Mouse (Mus musculus): ENCODE data around the gene Polr3b.

The Polr3b gene

GRCm38 (mm10) chr10:84610783-84611182 is 11.3 kb upstream of the Polr3b start:
- no peak for DNase-seq (ENCODE audit: low read depth, low spot score)

DNA sequence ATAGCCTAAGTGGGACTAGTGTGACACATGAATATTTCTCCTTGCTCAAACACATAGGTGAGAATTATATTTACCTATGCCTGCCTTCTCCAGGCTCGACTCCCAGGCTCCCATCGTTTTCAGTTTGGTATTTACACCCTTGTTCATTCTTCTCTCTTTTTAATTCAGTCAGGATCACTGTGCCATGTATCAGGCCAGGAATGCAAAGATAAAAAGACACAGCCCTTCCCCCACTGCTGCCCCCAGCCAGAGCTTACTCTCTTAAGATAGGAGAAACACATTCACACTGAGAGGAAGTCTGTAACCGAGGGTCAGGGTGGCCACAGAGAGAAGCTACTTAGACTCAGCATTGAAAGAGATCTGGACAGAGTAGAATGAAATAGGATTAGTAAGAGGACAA is 10.4 kb upstream of the Polr3b start:
- DNase-seq (ENCODE audit: low read depth, low spot score): no peak

GRCm38 (mm10) chr10:84612281-84612680 is 9.8 kb upstream of the Polr3b start:
- no peak for DNase-seq (ENCODE audit: low read depth, low spot score)

DNA sequence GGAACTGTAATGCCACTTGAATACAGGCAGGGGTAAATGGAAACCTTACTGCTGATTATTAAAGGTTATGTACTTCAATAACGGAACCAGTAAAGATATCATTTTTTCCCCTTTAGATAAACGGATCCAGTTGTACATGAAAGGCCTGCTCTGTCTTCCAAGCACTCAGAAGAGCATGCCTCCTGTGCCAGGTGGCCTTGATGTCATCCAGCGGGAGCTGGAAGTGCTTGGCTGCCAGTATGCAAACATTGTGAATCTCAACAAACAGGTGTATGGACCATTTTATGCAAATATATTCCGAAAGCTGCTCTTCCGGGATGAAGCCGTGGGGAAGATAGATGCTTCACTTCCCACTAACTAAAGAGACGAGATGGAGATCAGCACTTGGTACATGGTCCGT is 8.7 kb upstream of the Polr3b start:
- no peak for DNase-seq (ENCODE audit: low read depth, low spot score)

GRCm38 (mm10) chr10:84615076-84615475 is 7.0 kb upstream of the Polr3b start:
- DNase-seq (ENCODE audit: low read depth, low spot score): no peak

- DNase-seq (ENCODE audit: low read depth, low spot score): peak; percentile 27
These were observed 9.1 kb downstream of the Polr3b start for GRCm38 (mm10) chr10:84631182-84631581.

DNA sequence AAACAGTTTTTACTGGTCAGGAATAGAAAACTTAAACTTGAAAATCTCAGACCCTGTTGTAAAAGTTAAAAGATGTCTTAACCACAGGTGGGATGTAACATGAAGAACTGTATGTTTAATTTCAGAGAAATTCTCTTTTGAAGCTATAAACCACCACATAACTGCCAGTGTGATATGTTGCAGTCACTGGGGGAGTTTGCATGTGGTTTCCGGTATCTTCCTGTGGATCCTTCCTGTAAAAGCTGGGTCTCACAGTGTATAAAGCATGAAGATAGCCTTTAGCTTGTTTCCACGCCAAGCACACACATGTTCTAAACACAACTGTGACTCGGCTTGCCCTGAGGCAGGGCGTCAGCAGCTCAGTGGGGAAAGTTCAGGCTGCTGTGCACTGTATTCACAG is 9.9 kb downstream of the Polr3b start:
- no peak for DNase-seq (ENCODE audit: low read depth, low spot score)

DNA sequence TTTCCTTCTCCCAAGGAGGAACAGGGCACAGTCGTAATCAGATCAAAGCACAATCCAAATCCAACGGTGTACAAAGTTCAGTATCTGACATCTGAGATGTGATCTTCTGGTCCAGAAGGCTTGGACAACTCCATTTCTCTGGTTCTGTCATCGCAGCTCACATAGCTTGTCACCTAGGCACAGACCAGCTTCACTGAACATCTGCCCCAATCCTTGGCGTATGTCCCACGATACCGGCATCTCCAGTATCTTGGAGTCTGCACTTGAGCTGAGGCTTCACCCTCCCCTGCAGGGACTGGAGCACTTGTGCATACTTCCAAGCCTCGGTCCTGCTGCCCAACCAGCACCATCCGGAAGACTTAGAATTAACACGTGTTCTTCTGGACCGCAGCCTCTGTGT is 14.6 kb downstream of the Polr3b start:
- no peak for DNase-seq (ENCODE audit: low read depth, low spot score)

GRCm38 (mm10) chr10:84638382-84638781 is 16.3 kb downstream of the Polr3b start:
- DNase-seq (ENCODE audit: low read depth, low spot score): no peak

GRCm38 (mm10) chr10:84639525-84640287 is 17.6 kb downstream of the Polr3b start:
- DNase-seq (ENCODE audit: low read depth, low spot score): peak; percentile 13

DNA sequence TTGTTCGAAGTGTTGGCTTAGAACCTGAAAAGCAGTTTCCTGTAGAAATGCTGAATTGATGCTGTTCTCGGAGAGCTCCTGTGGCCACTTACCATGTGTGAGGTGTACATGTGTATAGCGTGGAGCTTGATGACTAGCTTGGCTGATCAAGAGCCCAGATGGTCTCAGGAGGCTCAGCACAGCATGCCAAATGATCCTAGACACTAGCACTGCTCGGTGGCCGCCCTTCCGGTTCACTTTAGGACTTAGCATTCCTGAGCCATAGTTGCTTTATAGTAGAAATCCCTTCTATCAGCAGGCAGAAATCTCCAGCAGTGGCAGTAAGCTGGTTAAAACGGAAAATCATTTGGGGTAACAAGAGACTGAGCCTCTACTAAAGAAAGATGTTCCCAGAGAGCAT is 18.8 kb downstream of the Polr3b start:
- DNase-seq (ENCODE audit: low read depth, low spot score): no peak

GRCm38 (mm10) chr10:84641576-84641975 is 19.5 kb downstream of the Polr3b start:
- DNase-seq (ENCODE audit: low read depth, low spot score): peak; percentile 44

DNA sequence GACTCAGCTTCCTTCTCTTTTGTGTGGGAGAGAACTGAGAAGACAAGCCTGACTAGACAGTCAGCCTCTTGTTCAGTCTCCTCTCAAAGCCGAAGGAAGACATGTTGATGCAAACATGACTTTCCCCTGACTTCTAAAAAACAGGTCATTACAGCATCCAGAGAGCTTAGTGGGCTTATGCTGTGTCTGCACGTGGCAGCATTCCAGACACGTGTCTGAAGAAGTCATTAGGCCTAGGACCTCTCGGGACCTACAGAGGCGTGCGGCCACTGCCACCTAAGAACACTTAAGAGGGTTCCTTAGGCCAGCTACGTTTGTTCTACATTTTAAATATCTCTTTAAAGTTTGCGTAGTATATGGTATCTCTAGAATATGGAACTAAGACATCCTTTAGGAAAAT is 23.8 kb downstream of the Polr3b start:
- no peak for DNase-seq (ENCODE audit: low read depth, low spot score)

DNA sequence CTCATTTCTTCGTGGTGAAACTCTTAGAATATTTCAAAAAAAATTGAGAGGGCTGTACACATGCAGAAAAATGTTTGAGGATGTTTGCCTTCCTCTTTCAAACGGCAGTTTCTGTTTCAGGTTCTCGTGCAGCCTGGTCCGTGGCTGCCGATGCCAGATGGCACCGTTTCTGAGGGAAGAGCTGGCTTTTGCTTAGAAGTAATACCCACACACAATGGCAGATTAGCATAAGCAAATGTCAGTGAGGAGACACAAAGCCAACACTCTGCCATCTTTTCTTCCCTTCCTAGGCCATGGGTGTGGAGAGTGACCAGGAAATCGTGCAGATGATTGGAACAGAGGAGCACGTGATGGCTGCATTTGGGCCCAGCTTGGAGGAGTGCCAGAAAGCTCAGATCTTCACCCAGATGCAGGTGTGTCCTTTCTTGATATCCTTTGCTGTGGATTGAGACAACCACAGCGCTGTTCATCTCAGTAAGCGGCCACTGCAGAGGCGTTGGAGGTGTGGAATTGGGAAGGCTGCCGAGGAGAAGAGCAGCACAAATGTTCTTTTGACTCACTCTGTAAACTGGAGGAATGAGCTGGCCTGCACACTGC is 24.5 kb downstream of the Polr3b start:
- DNase-seq (ENCODE audit: low read depth, low spot score): peak; percentile 86

- DNase-seq (ENCODE audit: low read depth, low spot score): no peak
These were observed 25.2 kb downstream of the Polr3b start for GRCm38 (mm10) chr10:84647264-84647663.

DNA sequence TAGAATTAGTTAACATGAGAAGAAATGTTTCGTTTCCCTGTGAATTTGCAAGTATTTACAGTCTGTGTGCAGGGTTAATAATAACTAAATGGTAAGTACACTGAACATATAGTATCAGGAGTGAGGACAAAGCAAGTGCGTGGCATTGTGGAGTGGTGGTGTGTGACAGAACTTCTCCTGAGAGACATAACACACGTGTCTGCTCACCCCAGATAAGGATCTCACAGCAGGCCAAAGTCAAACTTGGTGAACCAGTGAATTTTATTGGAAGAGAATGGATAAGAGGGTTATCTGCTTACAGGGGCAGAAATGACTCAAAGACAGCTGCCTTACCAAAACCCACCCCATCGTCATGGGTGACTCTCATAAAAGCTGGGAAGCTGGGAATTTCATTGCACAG is 26.8 kb downstream of the Polr3b start:
- no peak for DNase-seq (ENCODE audit: low read depth, low spot score)

GRCm38 (mm10) chr10:84654029-84654428 is 31.9 kb downstream of the Polr3b start:
- DNase-seq (ENCODE audit: low read depth, low spot score): no peak

- no peak for DNase-seq (ENCODE audit: low read depth, low spot score)
These were observed 32.6 kb downstream of the Polr3b start for GRCm38 (mm10) chr10:84654731-84655130.

DNA sequence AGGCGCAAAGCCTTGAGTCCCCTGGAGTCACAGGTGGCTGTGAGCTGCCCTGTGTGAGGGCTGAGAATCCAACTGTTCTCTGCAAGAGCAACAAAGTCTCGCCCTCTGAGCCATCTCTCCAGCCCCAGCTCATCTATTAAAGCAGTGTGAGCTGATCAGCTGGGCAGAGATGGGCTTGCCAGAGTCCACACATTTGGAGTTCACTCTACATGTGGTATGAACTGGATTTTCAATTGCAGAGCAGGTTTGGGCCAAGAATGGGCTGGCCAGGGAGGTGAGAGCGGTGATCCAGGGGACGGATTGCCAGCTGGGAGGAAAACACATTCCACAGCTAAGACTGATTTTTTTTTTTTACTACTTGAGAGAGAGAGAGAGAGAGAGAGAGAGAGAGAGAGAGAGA is 34.5 kb downstream of the Polr3b start:
- no peak for DNase-seq (ENCODE audit: low read depth, low spot score)

GRCm38 (mm10) chr10:84657437-84658087 is 35.5 kb downstream of the Polr3b start:
- DNase-seq (ENCODE audit: low read depth, low spot score): peak; percentile 16

DNA sequence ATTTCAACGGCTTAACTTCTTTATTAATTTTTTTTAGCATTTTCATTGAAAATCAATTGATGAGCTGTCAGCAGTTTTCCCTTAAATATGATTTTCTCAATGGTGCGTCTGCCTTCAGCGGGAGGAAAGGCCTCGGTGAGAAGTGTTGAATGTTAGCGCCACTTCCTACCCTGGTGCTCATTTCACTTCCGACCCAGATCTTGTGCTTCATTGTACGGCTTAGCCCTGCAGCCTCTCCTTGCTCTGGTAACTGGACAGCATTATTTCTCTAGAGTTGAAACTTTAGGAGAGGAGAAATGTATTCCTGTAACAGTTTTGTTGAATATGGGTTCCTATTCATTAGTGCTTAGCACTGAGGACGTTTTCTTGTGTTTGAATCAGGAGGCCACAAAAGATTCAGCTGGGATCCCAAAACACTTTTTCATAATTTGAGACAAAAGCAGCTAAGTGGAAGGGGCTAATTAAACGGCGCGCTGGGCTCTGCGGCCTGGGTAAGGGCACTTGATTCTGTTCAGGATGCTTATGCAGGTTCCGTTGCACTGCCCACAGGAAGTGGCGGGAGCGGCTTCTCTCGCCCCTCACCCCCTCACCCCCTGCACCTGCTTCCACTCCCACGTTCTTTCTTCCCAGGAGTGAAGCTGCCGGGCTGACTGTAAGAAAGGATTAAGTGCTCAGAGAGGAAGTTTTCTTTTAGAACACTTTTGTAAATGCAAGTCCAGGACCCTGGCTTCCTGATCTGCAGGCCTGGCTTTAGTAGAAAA is 36.2 kb downstream of the Polr3b start:
- DNase-seq (ENCODE audit: low read depth, low spot score): no peak

- no peak for DNase-seq (ENCODE audit: low read depth, low spot score)
These were observed 37.2 kb downstream of the Polr3b start for GRCm38 (mm10) chr10:84659281-84659680.

Data from brain, adult 2 months (tissue).